Mouse (Mus musculus) urinary bladder, postnatal 4 days (tissue): ENCODE results near the gene Pde9a.
A peak's percentile ranks its signal among the peaks of the same experiment; 100 is the strongest.

Experiments
- DNase-seq, 2 experiments: peaks; one replicate each; pipeline ENCODE4 v3.0.0; 2021 to 2022; ENCODE audit warnings: low spot score in 2 of 2

The Pde9a gene

DNA sequence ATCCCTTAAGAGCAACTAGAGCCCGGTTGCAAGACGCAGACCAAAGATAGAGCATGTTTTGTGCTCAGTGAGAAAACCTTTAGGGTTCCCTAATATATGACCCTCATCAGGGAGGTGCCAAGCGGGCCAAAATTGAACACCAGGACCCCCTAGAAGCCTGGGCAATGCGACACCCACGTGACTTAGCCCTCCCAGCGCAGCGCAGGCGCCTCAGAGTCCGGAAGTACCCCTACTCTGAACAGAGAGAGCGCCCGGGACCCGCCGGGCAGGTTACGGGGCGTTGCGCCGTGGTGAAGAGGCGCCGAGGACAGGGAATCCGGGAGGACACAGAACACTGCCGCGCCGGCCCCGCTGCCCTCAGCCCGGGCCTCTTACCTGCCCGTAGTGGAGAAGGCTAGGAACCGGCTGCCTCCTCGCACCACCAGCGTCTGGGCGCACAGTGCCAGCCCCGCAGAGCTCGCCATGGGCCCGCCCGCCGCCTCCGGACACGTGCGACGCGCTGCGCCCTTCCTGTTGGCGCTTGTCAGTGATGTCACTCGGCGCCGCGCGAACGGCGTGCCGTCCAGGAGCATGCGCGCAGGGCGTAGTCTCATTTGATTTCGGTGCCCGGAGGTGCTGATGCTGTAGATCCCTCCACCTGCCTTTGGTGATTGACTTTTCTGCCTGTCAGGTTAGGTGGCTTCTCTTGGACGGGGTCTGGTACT is 125.9 kb downstream of the Pde9a start:
- peak; percentile 80 to 83 for DNase-seq

DNA sequence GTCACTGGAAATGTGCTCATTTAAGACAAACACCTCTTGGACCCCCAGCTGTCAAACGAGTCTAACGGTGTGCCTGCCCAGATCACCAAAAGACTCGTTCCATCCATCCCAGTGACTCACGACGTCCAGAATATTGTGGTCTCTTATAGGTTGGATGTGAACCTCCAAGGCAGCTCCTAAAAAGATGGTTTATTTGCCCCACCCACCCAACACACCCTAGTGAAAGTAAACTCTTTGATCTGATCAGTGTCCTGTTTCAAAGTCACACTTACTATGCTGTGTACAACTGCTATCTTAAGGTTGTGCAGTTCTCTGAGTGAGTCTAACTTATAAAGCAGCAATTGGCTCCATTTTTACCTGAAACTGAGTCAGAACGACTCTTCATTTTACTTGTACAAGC is 126.6 kb downstream of the Pde9a start:
- no peak for DNase-seq

DNA sequence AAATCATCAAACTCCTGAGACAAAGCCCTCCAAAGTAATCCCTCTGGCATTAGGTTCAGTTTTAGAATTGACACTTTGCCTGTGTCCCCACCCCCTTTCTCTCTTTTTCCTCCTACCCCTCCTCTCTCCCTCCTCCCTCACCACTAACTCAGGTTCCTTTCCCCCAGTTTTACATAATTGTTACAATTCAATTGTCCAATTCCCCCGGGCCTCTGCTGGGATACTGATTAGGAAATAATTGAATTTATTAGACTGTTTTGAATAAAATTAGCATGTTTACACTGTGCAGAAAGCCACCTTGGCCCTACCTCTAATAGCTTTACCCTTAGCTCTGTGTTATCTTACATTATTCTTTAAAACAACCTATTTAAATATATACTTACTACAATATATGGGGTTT is 128.7 kb downstream of the Pde9a start:
- no peak for DNase-seq

DNA sequence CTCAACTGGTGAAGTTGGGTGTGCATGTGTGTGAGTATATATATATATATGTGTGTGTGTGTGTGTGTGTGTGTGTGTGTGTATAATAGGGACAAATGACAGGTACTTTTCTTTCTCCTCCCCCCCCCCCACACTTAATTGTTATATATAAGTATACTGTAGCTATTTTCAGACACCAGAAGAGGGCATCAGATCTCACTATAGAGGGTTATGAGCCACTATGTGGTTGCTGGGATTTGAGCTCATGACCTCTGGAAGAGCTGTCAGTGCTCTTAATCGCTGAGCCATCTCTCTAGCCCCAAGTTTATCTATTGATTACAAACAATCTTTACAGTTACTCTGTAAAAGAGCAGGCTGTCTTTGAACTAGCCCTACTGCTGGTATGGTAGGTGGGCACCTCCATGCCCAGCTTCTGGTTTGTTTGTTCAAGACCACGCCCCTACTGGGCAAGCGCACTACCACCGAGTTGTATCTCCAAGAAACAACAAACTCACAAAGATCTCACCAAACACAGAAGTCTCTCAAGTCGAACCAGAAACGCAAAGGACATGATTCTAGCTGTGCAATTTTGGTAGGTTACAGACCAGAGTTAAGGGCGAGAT is 133.4 kb downstream of the Pde9a start:
- DNase-seq = no peak

DNA sequence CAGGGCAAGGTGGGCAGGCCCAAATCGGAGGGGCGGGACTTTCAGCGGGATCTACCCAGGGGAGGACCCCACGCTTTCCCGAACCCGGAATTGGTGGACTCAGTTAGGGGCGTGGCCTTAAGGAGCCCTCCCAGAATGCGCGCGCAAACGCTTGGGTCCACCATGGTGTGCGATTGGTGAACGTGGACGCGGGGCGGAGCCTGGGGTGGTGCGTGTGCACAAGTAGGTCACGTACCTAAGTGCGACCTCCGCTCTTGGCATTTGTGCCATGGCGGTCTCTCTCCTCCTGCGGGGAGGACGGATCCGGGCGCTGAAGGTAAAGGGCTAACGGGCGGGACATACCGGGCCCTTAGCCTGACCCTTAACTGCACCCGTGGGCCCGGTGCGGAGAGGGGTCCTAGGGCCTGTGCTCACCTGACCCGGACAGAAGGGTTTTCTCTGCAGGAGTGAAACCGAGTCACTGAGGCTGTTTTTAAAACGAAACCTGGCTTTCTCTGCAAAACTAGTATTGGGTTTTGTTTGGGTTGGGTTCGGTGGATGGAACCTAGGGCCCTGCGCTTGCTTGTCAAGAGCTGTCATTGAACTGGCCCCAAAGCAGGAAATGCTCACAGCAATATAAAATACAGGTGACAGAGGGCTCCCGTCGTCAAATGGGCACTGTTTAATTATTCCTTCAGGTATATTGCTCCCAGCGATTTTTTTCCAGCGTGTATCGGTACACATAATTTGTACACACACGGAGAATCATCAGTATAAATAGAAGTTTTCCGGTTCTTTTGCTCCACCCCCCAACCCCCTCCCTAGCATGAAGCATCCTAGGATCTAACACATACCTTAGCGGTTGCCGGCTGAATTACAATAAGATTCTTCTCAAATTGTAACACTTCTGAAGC is 134.2 kb downstream of the Pde9a start, which contains the start of the genes Wdr4 and Ndufv3:
Gene Wdr4, minus strand, starts transcription at position 35 of the 893 bp plus-strand sequence.
Gene Ndufv3, plus strand, starts transcription at position 170 of the 893 bp plus-strand sequence.
- peak; percentile 97 to 99 for DNase-seq

DNA sequence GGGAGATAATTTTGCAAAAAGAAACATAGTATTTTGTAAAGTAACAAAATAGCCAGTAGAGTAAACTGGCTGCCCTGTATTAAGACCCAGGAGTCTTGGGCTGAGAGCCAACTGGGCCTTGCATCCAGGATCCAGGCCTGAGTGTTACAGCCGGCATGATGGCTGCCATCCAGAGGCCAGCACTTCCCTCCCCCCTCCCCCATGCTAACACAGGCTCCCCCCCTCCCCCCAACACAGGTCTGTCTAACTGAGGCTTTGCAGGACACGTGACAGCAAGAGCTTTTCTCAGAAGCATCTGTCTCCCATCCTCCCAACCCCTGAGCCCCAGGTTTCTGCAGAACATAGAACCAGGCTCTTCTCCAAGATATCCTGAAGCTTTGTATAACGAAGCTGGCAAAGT is 134.9 kb downstream of the Pde9a start:
- peak in 1 of 2 experiments; percentile 53 for DNase-seq

DNA sequence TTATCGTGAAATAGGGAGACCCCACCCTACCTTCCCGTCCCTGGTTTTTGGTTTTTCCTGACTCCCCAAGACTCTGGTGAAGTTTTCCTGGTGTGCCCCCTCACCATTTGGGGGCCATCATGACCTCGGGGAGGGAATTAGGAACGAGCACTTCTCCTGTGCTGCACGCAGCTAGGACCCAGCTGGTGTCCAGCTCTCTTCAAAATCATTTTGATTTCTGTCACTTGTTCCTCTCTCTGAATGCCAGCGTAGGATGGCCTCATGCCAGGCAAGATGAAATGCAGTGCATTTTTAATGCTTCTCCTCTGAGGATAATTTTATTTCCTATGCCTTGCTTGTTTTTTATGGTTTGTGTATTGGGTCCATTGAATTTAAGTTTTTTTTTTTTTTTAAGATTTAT is 135.9 kb downstream of the Pde9a start:
- no peak for DNase-seq

DNA sequence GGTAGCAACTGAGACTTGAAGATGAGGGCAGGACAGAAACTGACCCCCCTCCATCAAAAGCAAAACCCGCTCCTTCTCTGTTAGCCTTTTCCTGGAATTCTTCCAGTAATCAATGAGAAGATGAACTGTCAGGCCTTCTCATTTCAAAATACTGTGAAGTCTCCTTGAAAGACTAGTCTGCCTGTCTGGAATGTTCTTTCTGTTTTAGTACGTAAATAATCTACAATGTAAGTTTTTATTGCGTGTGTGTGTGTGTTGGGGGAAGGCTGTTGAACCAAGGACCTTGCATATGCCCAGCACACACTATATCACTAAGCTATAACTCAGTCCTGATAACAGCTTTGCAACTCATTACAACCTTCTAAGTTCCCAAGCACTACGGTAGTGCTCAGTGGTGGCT is 139.1 kb downstream of the Pde9a start:
- no peak for DNase-seq

DNA sequence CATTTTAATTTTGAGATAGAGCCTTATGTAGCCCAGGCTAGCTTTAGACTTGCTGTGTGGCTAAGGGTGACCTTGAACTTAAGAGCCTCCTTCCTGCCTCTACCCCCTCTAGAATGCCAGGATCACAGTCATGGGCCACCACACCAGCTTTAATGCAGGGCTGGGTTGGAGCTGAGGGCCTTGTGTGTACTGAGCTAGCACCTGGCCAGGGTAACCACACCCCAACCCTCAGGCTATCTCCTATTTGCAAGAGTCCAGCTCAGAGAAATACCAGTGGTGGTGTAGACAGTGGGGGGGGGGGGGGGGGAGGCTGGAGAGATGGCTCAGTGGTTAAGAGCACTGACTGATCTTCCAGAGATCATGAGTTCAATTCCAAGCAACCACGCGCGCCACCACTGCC is 139.8 kb downstream of the Pde9a start:
- no peak for DNase-seq
